Mouse (Mus musculus) B cell, adult (primary cell): ENCODE data around the gene Jag2. TPM values are rescaled to one million over a fixed set of nuclear protein-coding genes. Genes with fewer than 3 reads are reported as not detected.

ENCODE experiments used
- total RNA-seq: library from RNA; stranded (reverse); gene quantifications from 4 replicates; pipeline ENCODE4 v1.2.4, GENCODE M21; 2023; ENCODE audit not compliant: inconsistent age

The Jag2 gene
- total RNA-seq = 1.1 to 4.3 TPM (median 2.5 TPM) in 4 replicates

DNA sequence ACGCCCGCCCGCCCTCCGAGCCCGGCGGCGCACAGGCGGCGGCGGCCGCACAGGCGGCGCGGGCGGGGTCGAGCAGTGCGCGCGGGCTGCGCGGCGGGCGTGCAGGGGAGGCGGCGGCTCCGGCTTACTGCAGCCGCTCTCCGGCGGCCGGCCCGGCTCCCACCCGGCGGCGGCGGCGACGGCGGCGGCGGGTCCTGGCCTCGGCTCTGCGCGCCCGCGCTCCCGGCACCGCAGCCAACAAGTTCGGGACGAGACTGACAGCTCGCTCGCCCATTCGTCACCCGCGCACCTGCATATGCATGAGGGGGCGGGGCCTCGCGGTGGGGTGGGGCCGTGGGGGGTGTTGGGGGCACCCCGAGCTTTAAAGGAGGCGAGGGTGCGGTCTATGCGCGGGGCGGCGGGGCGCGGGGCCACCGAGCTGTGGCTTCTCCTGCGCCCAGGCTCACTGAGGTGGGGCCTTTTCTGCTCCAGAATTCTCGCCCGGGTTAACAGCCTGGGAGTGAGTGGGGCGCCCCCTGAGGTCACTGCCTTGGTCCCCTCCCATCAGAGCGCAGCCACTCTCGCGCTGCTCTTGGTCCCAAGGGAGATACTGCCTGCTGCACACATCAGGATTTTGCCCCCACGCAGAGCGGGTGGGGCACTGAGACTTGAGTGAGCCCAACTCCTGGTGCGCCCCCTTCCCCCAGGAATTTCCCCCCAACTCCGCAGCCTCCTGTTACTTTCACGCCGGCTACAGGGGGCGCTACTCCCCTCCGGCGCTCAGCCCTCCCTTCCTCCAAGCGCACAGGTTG lies at the start of gene Jag2:
Gene Jag2 (minus strand): TSS at position 215 of the 791 bp plus-strand sequence.

DNA sequence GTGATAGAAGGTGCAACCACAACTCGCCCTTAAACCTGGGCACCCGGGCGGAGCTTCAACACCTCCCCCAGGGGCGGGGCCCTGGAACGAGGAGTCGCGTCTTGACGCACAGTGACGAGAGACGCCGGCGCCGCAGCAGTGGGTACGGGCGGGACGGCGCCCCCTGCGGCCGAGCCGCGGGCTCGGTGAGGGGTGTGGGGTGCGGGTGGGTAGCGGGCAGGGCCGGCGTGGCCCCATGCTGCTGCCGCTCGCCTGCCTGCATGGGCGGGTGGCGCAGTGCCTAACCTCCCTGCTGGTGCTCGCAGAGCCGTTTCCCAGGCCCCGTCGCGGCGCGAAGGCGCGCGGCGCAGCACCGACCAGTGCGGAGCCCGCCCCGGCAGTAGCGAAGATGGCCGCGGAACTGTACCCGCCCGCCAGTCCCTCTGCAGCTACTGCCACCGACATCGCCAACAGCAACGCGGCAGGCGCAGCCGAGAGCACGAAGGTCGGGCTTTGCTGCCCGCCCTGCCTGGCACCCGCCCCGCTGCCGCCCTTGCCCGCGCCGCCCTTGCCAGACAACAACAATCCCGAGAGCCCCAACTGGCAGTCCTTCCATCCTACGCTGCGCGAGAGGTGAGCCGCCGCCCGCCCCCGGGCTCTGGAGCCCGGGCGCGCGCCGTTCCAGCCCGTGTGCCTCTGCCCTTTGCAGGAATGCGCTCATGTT lies 46.9 kb upstream of the Jag2 start, which contains the start of gene Btbd6:
Gene Btbd6 (plus strand): TSS at position 112 of the 703 bp plus-strand sequence.

DNA sequence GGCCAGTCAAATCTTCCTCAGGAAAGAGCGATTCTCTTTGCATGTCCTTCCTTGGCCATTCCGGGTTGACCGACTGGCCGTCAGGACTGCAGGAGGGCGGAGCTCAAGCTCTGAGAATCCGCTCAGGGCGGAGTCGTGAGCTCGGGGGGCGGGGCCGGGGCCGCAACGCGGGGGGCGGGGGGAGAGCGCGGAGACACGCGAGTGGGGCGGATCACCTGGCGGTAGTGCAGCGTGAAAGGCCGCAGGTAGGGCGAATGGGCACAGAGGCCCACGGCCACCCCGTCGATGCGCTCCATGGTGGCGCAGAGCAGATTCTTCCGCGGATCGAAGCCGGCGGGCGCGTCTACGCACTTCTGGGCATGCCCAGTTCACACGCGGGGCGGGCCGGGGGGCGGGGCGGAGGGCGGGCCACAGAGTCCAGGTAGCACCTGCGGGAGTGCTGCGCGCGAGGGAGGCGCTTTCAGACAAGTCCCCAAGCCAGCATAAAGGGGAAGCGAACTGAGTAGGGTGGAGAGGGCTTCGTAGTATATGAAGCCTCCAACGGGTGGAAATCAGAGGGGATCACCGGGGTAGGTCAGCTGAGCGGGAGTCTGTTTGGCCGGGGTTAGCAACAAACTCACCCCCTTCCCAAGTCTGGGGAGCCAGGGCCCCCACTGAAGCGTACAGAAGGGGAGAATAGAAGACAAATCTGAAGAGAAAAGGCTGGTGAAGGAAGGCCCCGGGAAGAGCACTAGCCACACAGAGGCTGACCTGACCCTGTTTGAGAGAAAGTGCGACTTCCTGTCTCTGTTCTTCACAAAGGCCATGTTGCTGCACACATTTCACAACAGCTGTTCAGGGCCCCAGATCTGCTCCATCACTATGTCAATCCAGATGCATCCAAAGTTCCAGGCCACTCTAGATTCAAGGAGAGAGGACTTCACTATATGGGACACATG lies 12.5 kb upstream of the Jag2 start, which contains the start of gene Nudt14:
Gene Nudt14 (minus strand): TSS at position 349 of the 938 bp plus-strand sequence.

DNA sequence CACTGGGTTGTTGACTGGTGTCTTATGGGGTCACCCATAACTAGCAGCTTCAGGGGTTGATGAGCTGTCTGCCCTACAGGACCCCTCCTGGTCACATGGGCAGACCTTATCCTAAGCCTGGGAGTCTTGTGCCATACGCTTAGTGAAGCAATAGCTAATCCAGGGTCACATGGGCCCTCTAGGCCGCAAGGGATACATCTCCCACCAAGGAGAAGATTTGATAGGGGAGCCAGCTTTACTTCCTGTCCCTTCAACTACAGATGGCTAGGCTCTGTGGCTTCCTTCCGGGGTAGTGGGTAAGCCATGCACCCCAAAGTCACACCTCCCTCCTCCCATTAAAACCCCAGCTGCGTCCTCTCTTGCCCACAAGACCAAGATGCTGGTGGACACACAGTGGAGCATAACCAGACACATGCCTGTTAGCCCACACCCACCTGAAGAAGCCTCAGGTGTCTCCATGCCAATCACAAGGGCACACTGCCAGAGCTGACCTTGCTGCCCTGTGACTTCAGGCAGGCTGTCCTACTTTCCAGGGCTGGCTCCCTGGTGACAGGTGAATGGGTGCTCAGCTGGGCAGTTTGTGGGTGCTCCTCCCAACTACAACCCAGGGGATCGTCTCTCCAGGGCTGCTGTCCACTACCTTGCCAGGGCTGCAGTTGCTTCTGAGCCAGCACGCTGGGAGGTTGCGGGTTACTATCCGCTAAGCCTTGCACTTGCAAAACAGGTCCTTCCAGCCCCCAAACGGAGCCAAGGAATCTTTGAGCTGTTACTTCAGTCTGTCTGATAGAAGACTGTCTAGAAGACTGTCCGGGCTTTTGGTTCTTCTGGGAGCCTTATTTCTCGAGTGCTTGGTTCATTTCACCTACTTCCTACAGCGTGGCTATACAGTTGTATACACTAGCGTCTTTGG lies 61.1 kb downstream of the Jag2 start, which contains the start of gene Gpr132:
Gene Gpr132 (minus strand): TSS at position 51 of the 910 bp plus-strand sequence.

Other genes starting within 250 kb of the Jag2 start
- 8.0 to 12.0 TPM (median 9.0 TPM) in 4 replicates for gene Cep170b, start 209.3 kb downstream of the Jag2 start, total RNA-seq
- gene Pld4, start 169.1 kb downstream of the Jag2 start, total RNA-seq = 283 to 385 TPM (median 352 TPM) in 4 replicates
- 0.24 to 0.39 TPM (median 0.37 TPM) in 4 replicates for gene Ahnak2, start 127.1 kb downstream of the Jag2 start, total RNA-seq
- 0.96 to 1.6 TPM (median 1.3 TPM) in 4 replicates for gene Clba1, start 120.8 kb downstream of the Jag2 start, total RNA-seq
- gene Cdca4, start 100.4 kb downstream of the Jag2 start, total RNA-seq = 28.4 to 31.4 TPM (median 29.8 TPM) in 4 replicates
- gene Gpr132, start 61.5 kb downstream of the Jag2 start, total RNA-seq = 75.2 to 80.8 TPM (median 78.1 TPM) in 4 replicates
- 14.8 to 17.1 TPM (median 16.4 TPM) in 4 replicates for gene Nudt14, start 12.3 kb upstream of the Jag2 start, total RNA-seq
- gene Btbd6, start 46.7 kb upstream of the Jag2 start, total RNA-seq = 9.5 to 15.1 TPM (median 11.5 TPM) in 4 replicates
- gene Brf1, start 70.9 kb upstream of the Jag2 start, total RNA-seq = 148 to 156 TPM (median 152 TPM) in 4 replicates
- 31.9 to 42.6 TPM (median 35.6 TPM) in 4 replicates for gene Pacs2, start 84.7 kb upstream of the Jag2 start, total RNA-seq
- gene Tex22, start 144.7 kb upstream of the Jag2 start, total RNA-seq = 0.48 to 1.9 TPM (median 0.91 TPM) in 4 replicates
- 45.7 to 52.7 TPM (median 48.5 TPM) in 4 replicates for gene Mta1, start 168.5 kb upstream of the Jag2 start, total RNA-seq
- 17.1 to 28.5 TPM (median 20.7 TPM) in 4 replicates for gene Crip2, start 210.5 kb upstream of the Jag2 start, total RNA-seq
- 526 to 629 TPM (median 607 TPM) in 4 replicates for gene Crip1, start 216.5 kb upstream of the Jag2 start, total RNA-seq
- gene Tedc1, start 226.6 kb upstream of the Jag2 start, total RNA-seq = 17.0 to 25.8 TPM (median 24.1 TPM) in 4 replicates